ENCODE assay signal across 26 mouse cellular contexts in genomic region chr12:14875290-14875689, GRCm38 (mm10).
DNase-seq lines count a peak whose midpoint lies in the region; ATAC-seq and TF ChIP-seq lines count a peak whose summit lies in the region.
"Had no signal": no experiment of that assay in that cellular context is flagged by ENCODE, and none has a peak within 500 bp of the region (broad histone marks: within the 10 kb centered on the region; RNA-seq: fewer than 3 reads in every experiment).

No protein-coding gene starts in this region.

- 0 out of 2 replicates have a peak, but pooled peaks have one; percentile 30 for ATAC-seq in forebrain, embryonic 15.5 days (replicated peaks)
- ATAC-seq in forebrain, embryonic 13.5 days = no peak
- ATAC-seq in forebrain, postnatal 0 days = peak; percentile 53; the same call in 1 of the 2 replicates
- ATAC-seq in forebrain, embryonic 12.5 days (ENCODE audit: low FRiP score) = no peak
- peak; percentile 62; the same call in 1 of the 2 replicates for ATAC-seq in midbrain, embryonic 15.5 days (replicated peaks)
- no peak for ATAC-seq in midbrain, embryonic 11.5 days (ENCODE audit: low FRiP score)
- ATAC-seq: activated CD4-positive, CD25-positive, alpha-beta regulatory T cell, adult 4 months; CD4-positive, CD25-positive, alpha-beta regulatory T cell, adult 4 months; Patski had no signal

- H3K4me2 ChIP-seq in forebrain, embryonic 15.5 days (replicated peaks) = no peak overlapping the region
- no peak overlapping the region for H3K4me2 ChIP-seq in forebrain, embryonic 13.5 days
- H3K4me2 ChIP-seq in forebrain, postnatal 0 days (ENCODE audit: low read depth) = no peak overlapping the region
- no peak overlapping the region for H3K4me2 ChIP-seq in forebrain, embryonic 12.5 days
- no peak overlapping the region for H3K4me2 ChIP-seq in midbrain, embryonic 15.5 days
- H3K4me2 ChIP-seq in midbrain, embryonic 11.5 days = no peak overlapping the region
- H3K4me2 ChIP-seq: embryonic facial prominence, embryonic 13.5 days; embryonic facial prominence, embryonic 15.5 days had no signal

- H3K27me3 ChIP-seq in forebrain, embryonic 15.5 days = no peaks in the 10 kb centered on the region
- no peaks in the 10 kb centered on the region for H3K27me3 ChIP-seq in forebrain, embryonic 13.5 days
- no peaks in the 10 kb centered on the region for H3K27me3 ChIP-seq in forebrain, postnatal 0 days (ENCODE audit: insufficient read depth, low read length)
- H3K27me3 ChIP-seq in forebrain, embryonic 12.5 days = no peaks in the 10 kb centered on the region
- H3K27me3 ChIP-seq in midbrain, embryonic 15.5 days (replicated peaks) = no peaks in the 10 kb centered on the region
- no peaks in the 10 kb centered on the region for H3K27me3 ChIP-seq in midbrain, embryonic 11.5 days (ENCODE audit: control insufficient read depth, insufficient read depth, low read length)
- H3K27me3 ChIP-seq: CH12.LX; embryonic facial prominence, embryonic 13.5 days; embryonic facial prominence, embryonic 15.5 days; Patski had no signal

- H3K27ac ChIP-seq in forebrain, embryonic 15.5 days (replicated peaks) = no peak overlapping the region; the same call in 1 of the 2 replicates
- H3K27ac ChIP-seq in forebrain, embryonic 13.5 days = no peak overlapping the region
- no peak overlapping the region for H3K27ac ChIP-seq in forebrain, postnatal 0 days (ENCODE audit: low read depth, low read length)
- no peak overlapping the region for H3K27ac ChIP-seq in forebrain, embryonic 12.5 days
- H3K27ac ChIP-seq in midbrain, embryonic 15.5 days = no peak overlapping the region
- no peak overlapping the region for H3K27ac ChIP-seq in midbrain, embryonic 11.5 days (ENCODE audit: low read depth, low read length)
- H3K27ac ChIP-seq: embryonic facial prominence, embryonic 13.5 days; embryonic facial prominence, embryonic 15.5 days; forebrain, embryonic 10.5 days had no signal

- H3K36me3 ChIP-seq in forebrain, embryonic 15.5 days = no peaks in the 10 kb centered on the region
- H3K36me3 ChIP-seq in forebrain, embryonic 13.5 days (ENCODE audit: poor library complexity, severe bottlenecking) = no peaks in the 10 kb centered on the region
- no peaks in the 10 kb centered on the region for H3K36me3 ChIP-seq in forebrain, postnatal 0 days (ENCODE audit: insufficient read depth)
- H3K36me3 ChIP-seq in forebrain, embryonic 12.5 days (replicated peaks) = no peaks in the 10 kb centered on the region
- H3K36me3 ChIP-seq in midbrain, embryonic 15.5 days (replicated peaks) = no peaks in the 10 kb centered on the region
- no peaks in the 10 kb centered on the region for H3K36me3 ChIP-seq in midbrain, embryonic 11.5 days (ENCODE audit: control insufficient read depth, insufficient read depth, low read length)
- H3K36me3 ChIP-seq: embryonic facial prominence, embryonic 13.5 days; embryonic facial prominence, embryonic 15.5 days; forebrain, embryonic 10.5 days; G1E had no signal

- WGBS in forebrain, embryonic 15.5 days = 14% methylated on average over 3 of the region's 3 CpGs
- WGBS in forebrain, embryonic 13.5 days = 37% methylated on average over 3 of the region's 3 CpGs
- 14% methylated on average over 3 of the region's 3 CpGs for WGBS in forebrain, postnatal 0 days
- 48% methylated on average over 3 of the region's 3 CpGs for WGBS in forebrain, embryonic 12.5 days
- 21% methylated on average over 3 of the region's 3 CpGs for WGBS in midbrain, embryonic 15.5 days
- 45% methylated on average over 3 of the region's 3 CpGs for WGBS in midbrain, embryonic 11.5 days

- H3K4me3 ChIP-seq in forebrain, embryonic 15.5 days = no peak overlapping the region
- no peak overlapping the region for H3K4me3 ChIP-seq in forebrain, embryonic 13.5 days
- no peak overlapping the region for H3K4me3 ChIP-seq in forebrain, postnatal 0 days (ENCODE audit: low read depth, low read length)
- H3K4me3 ChIP-seq in forebrain, embryonic 12.5 days (replicated peaks) = no peak overlapping the region
- H3K4me3 ChIP-seq in midbrain, embryonic 15.5 days = no peak overlapping the region
- H3K4me3 ChIP-seq in midbrain, embryonic 11.5 days (ENCODE audit: low read depth, low read length) = no peak overlapping the region
- H3K4me3 ChIP-seq: embryonic facial prominence, embryonic 13.5 days; embryonic facial prominence, embryonic 15.5 days; erythroblast, embryonic 14.5 days; forebrain, embryonic 10.5 days had no signal

- no peak overlapping the region for H3K9ac ChIP-seq in forebrain, embryonic 15.5 days (replicated peaks)
- no peak overlapping the region for H3K9ac ChIP-seq in forebrain, embryonic 13.5 days
- no peak overlapping the region for H3K9ac ChIP-seq in forebrain, postnatal 0 days
- no peak overlapping the region for H3K9ac ChIP-seq in forebrain, embryonic 12.5 days
- H3K9ac ChIP-seq in midbrain, embryonic 15.5 days = no peak overlapping the region
- H3K9ac ChIP-seq in midbrain, embryonic 11.5 days (ENCODE audit: low read length) = no peak overlapping the region
- H3K9ac ChIP-seq: embryonic facial prominence, embryonic 13.5 days; embryonic facial prominence, embryonic 15.5 days had no signal

- no peak for TF ChIP-seq CTCF in forebrain, postnatal 0 days (IDR thresholded peaks at IDR 0.05; ENCODE audit: low read depth)

- H3K4me1 ChIP-seq in forebrain, embryonic 15.5 days = peaks cover 6% of the 10 kb centered on the region
- H3K4me1 ChIP-seq in forebrain, embryonic 13.5 days = peaks cover 4% of the 10 kb centered on the region; the same call in 1 of the 2 replicates
- H3K4me1 ChIP-seq in forebrain, postnatal 0 days (ENCODE audit: insufficient read depth) = no peaks in the 10 kb centered on the region
- H3K4me1 ChIP-seq in forebrain, embryonic 12.5 days = peaks cover 3% of the 10 kb centered on the region; the same call in 1 of the 2 replicates
- 0 out of 2 replicates have a peak, but pooled peaks cover 3% of the 10 kb centered on the region for H3K4me1 ChIP-seq in midbrain, embryonic 15.5 days
- no peaks in the 10 kb centered on the region for H3K4me1 ChIP-seq in midbrain, embryonic 11.5 days (ENCODE audit: control insufficient read depth, insufficient read depth, low read length)
- H3K4me1 ChIP-seq: embryonic facial prominence, embryonic 13.5 days; embryonic facial prominence, embryonic 15.5 days; forebrain, embryonic 10.5 days had no signal

- no peaks in the 10 kb centered on the region for H3K9me3 ChIP-seq in forebrain, embryonic 15.5 days
- H3K9me3 ChIP-seq in forebrain, embryonic 13.5 days (replicated peaks) = no peaks in the 10 kb centered on the region
- H3K9me3 ChIP-seq in forebrain, postnatal 0 days (ENCODE audit: low read length) = no peaks in the 10 kb centered on the region
- H3K9me3 ChIP-seq in forebrain, embryonic 12.5 days = no peaks in the 10 kb centered on the region
- H3K9me3 ChIP-seq in midbrain, embryonic 15.5 days = no peaks in the 10 kb centered on the region
- no peaks in the 10 kb centered on the region for H3K9me3 ChIP-seq in midbrain, embryonic 11.5 days (ENCODE audit: control insufficient read depth, low read length)
- H3K9me3 ChIP-seq: embryonic facial prominence, embryonic 13.5 days; embryonic facial prominence, embryonic 15.5 days; forebrain, embryonic 10.5 days; G1E had no signal

- DNase-seq in forebrain, postnatal 0 days = no peak
- no peak for DNase-seq in midbrain, embryonic 11.5 days (ENCODE audit: low spot score, missing footprints)
- DNase-seq: adrenal gland, adult 8-10 months; adrenal gland, postnatal 14 days; adrenal gland, postnatal 36 days; B cell, adult 2 months; cerebellum, adult 11 months; cerebellum, adult 18-20 months; cerebellum, adult 8-10 months; cerebellum, adult 9-11 months; cerebellum, postnatal 14 days; cerebellum, postnatal 36 days; embryo, embryonic 11 days had no signal

Comparison
In these comparisons a context has a peak if more than half of its experiments do, and no peak if none do; other contexts are left out.
1. ATAC-seq: peak in forebrain, embryonic 15.5 days (single experiment), forebrain, postnatal 0 days (single experiment) and midbrain, embryonic 15.5 days (single experiment); none in forebrain, embryonic 13.5 days (single experiment), forebrain, embryonic 12.5 days (single experiment) and midbrain, embryonic 11.5 days (single experiment).